Mouse (Mus musculus) midbrain, postnatal 0 days (tissue): ENCODE data around the gene Ghdc. TPM values are rescaled to one million over a fixed set of nuclear protein-coding genes. Genes with fewer than 3 reads are reported as not detected.

Experiments
- ATAC-seq: fragments of 200-750 bp; cut with Nextera tagmentation; 2 replicates; pipeline ENCODE4 v1.8.0; 2017; ENCODE audit warnings: moderate number of reproducible peaks, mild to moderate bottlenecking, moderate TSS enrichment, moderate library complexity; ENCODE audit not compliant: low FRiP score
- DNase-seq: peaks from one replicate; pipeline ENCODE4 v3.0.0-alpha.2; 2015; ENCODE audit warnings: low spot score
- H3K27ac ChIP-seq: fragments of 300-500 bp; sonication (generic); 2 replicates; pipeline ENCODE4 v1.5.1; 2014; ENCODE audit warnings: low read depth, mild to moderate bottlenecking, low read length, mixed read lengths
- H3K27me3 ChIP-seq: fragments of 300-500 bp; sonication (generic); 2 replicates; pipeline ENCODE4 v1.6.1; 2014; ENCODE audit warnings: low read length, control low read depth, mixed read lengths; ENCODE audit not compliant: insufficient read depth
- H3K36me3 ChIP-seq: fragments of 300-500 bp; sonication (generic); 2 replicates; pipeline ENCODE4 v1.6.1; 2014; ENCODE audit warnings: low read length, control low read depth, mixed read lengths; ENCODE audit not compliant: insufficient read depth
- H3K4me1 ChIP-seq: fragments of 300-500 bp; sonication (generic); 2 replicates; pipeline ENCODE4 v1.6.1; 2014; ENCODE audit warnings: mild to moderate bottlenecking, control low read depth, antibody characterized with exemption, low read length, mixed read lengths; ENCODE audit not compliant: insufficient read depth
- H3K4me2 ChIP-seq: fragments of 300-500 bp; sonication (generic); 2 replicates; pipeline ENCODE4 v1.6.1; 2014; ENCODE audit warnings: low read depth, mild to moderate bottlenecking, low read length, mixed read lengths; ENCODE audit not compliant: poor library complexity, severe bottlenecking
- H3K4me3 ChIP-seq: fragments of 300-500 bp; sonication (generic); 2 replicates; pipeline ENCODE4 v1.5.1; 2014; ENCODE audit warnings: low read depth, mild to moderate bottlenecking, low read length, moderate library complexity
- H3K9ac ChIP-seq: fragments of 300-500 bp; sonication (generic); replicated peaks from 2 replicates; pipeline ENCODE4 v1.6.1; 2014; ENCODE audit warnings: mild to moderate bottlenecking, low read length, moderate library complexity, mixed read lengths; ENCODE audit not compliant: poor library complexity, severe bottlenecking
- H3K9me3 ChIP-seq: fragments of 300-500 bp; sonication (generic); 2 replicates; pipeline ENCODE4 v1.6.1; 2016; ENCODE audit warnings: low read length, control low read depth
- CTCF ChIP-seq: IDR thresholded peaks from 2 replicates; pipeline ENCODE4 v1.5.1; 2016; ENCODE audit warnings: antibody characterized with exemption, mild to moderate bottlenecking
- WGBS: fragments of 180-500 bp; shearing (Covaris S2); extraction: QIAGEN DNeasy Blood & Tissue Kit; methylation state at CpG from one replicate; pipeline ENCODE4 v1.1.7; 2014; 5-methylcytosine and 5-hydroxymethylcytosine counted together
- polyA plus RNA-seq: library from polyadenylated mRNA; unstranded; fragments of >200 nt; fragmentation: Nextera tagmentation; extraction: Ambion mirVana; gene quantifications from 2 replicates; pipeline ENCODE4 v1.2.1, GENCODE M21; 2015
- total RNA-seq: library from RNA; depleted of rRNA; stranded (reverse); fragments of >200 nt; gene quantifications from 2 replicates; pipeline ENCODE4 v1.2.3, GENCODE M21; 2014

Gene Ghdc
- total and polyA plus RNA-seq, 2 experiments from 2014 or later = 6.7 to 14.1 TPM

- no peak for DNase-seq
- no peak for ATAC-seq
- 0 out of 2 replicates have a peak, but pooled peaks cover 7% of the 10 kb centered on the region for H3K4me1 ChIP-seq
- no peaks in the 10 kb centered on the region for H3K36me3 ChIP-seq
- H3K4me2 ChIP-seq = peak within 1 kb of the TSS; percentile 63
- H3K9me3 ChIP-seq = no peaks in the 10 kb centered on the region
- no peak for TF ChIP-seq CTCF
- H3K27ac ChIP-seq = peak within 1 kb of the TSS; percentile 57
- H3K9ac ChIP-seq = peak within 1 kb of the TSS; percentile 45
- peak within 1 kb of the TSS; percentile 40 for H3K4me3 ChIP-seq
- no peaks in the 10 kb centered on the region for H3K27me3 ChIP-seq
- 92% methylated on average over 7 of the region's 7 CpGs for WGBS
These were observed 7.9 kb downstream of the Ghdc start, which contains the start of gene Hcrt for GRCm38 (mm10) chr11:100762831-100763230. TSS of gene Hcrt (minus strand) at chr11:100762931.

GRCm38 (mm10) chr11:100761547-100762045, 9.2 kb downstream of the Ghdc start:
- H3K4me2 ChIP-seq = peak overlapping the region; percentile 63
- H3K4me3 ChIP-seq = peak overlapping the region; percentile 40
- 0 out of 2 replicates have a peak, but pooled peaks cover 3% of the 10 kb centered on the region for H3K36me3 ChIP-seq
- peak; percentile 91 for DNase-seq
- peak; percentile 58; the same call in 1 of the 2 replicates for ATAC-seq
- H3K27me3 ChIP-seq = no peaks in the 10 kb centered on the region
- H3K9me3 ChIP-seq = no peaks in the 10 kb centered on the region
- H3K4me1 ChIP-seq = 0 out of 2 replicates have a peak, but pooled peaks cover 7% of the 10 kb centered on the region
- peak overlapping the region; percentile 45 for H3K9ac ChIP-seq
- WGBS = 1% methylated on average over 27 of the region's 27 CpGs
- peak overlapping the region; percentile 57 for H3K27ac ChIP-seq
- peak; percentile 83 for TF ChIP-seq CTCF

- peak within 1 kb of the TSS; percentile 69 for H3K27ac ChIP-seq
- H3K36me3 ChIP-seq = peaks cover 16% of the 10 kb centered on the region
- 0 out of 2 replicates have a peak, but pooled peaks cover 7% of the 10 kb centered on the region for H3K4me1 ChIP-seq
- H3K9ac ChIP-seq = peak within 1 kb of the TSS; percentile 74
- WGBS = under 1% methylated on average over 41 of the region's 51 CpGs
- no peaks in the 10 kb centered on the region for H3K27me3 ChIP-seq
- DNase-seq = peak; percentile 91
- peak; percentile 74 for ATAC-seq
- H3K4me2 ChIP-seq = peak within 1 kb of the TSS; percentile 73
- TF ChIP-seq CTCF = peak; percentile 78
- H3K4me3 ChIP-seq = peak within 1 kb of the TSS; percentile 65
- no peaks in the 10 kb centered on the region for H3K9me3 ChIP-seq
These were observed 11.0 kb downstream of the Ghdc start, which contains the start of gene Kcnh4 for GRCm38 (mm10) chr11:100759611-100760233. TSS of gene Kcnh4 (minus strand) at chr11:100759942.

GRCm38 (mm10) chr11:100758707-100759610, 11.8 kb downstream of the Ghdc start:
- Histone ChIP-seq H3K4me2 (peak overlapping the region; percentile 73), H3K9me3 (no peaks in the 10 kb centered on the region), H3K9ac (peak overlapping the region; percentile 74), H3K4me3 (peak overlapping the region; percentile 65), H3K27ac (peak overlapping the region; percentile 69), H3K4me1 (0 out of 2 replicates have a peak, but pooled peaks cover 7% of the 10 kb centered on the region), H3K36me3 (peaks cover 21% of the 10 kb centered on the region), H3K27me3 (no peaks in the 10 kb centered on the region)
- under 1% methylated on average over 26 of the region's 35 CpGs for WGBS
- peak; percentile 63; the same call in 1 of the 2 replicates for ATAC-seq
- TF ChIP-seq CTCF = no peak
- DNase-seq = peak; percentile 18

GRCm38 (mm10) chr11:100757566-100757965, 13.2 kb downstream of the Ghdc start:
- no peak for DNase-seq
- H3K4me2 ChIP-seq = peak overlapping the region; percentile 73; the same call in 1 of the 2 replicates

More at GRCm38 (mm10) chr11:100757566-100757965, 13.2 kb downstream of the Ghdc start:
- TF ChIP-seq CTCF = no peak
- Histone ChIP-seq H3K9me3 (no peaks in the 10 kb centered on the region), H3K36me3 (peaks cover 21% of the 10 kb centered on the region), H3K27ac (no peak overlapping the region), H3K27me3 (no peaks in the 10 kb centered on the region), H3K4me3 (peak overlapping the region; percentile 65; the same call in 1 of the 2 replicates), H3K4me1 (0 out of 2 replicates have a peak, but pooled peaks cover 7% of the 10 kb centered on the region), H3K9ac (no peak overlapping the region)
- WGBS = 91% methylated on average over 12 of the region's 12 CpGs
- no peak for ATAC-seq
